Mouse (Mus musculus) bone marrow, adult 2 months (tissue): ENCODE data around the gene Sox8.

Source experiments
- CTCF ChIP-seq: fragments of 200-500 bp; IDR thresholded peaks from 2 replicates; pipeline ENCODE4 v1.5.1; 2011; ENCODE audit warnings: low read length, control low read depth; ENCODE audit not compliant: control insufficient read depth, insufficient read depth
- POLR2A ChIP-seq: fragments of 200-500 bp; IDR thresholded peaks from 2 replicates; pipeline ENCODE4 v1.6.1; 2011; ENCODE audit warnings: low read depth, mild to moderate bottlenecking, control low read depth, low read length, borderline replicate concordance; ENCODE audit not compliant: control insufficient read depth

DNA sequence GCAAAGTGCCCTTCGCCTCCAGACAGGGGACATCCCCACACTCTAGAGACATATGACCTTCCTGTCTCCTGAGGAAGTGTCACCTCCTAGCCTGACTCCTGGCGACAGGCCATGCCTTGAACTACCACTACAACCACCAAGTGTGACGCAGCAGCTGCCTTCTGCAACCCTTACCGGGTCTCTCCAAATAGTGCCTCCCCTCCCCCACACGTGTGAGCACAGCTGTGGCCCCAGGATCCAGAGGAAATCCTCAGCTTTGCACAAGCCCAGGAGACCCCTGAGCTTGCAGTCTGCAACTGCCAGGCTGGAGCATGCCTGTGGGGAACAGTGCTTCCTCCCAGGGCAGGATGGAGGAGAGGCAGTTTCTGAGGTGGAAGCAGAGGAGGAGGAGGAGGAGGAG is 54.2 kb downstream of the Sox8 start:
- TF ChIP-seq CTCF (no peak), POLR2A (no peak)
